ENCODE assay signal across 9 mouse cellular contexts in genomic region chr3:158561256-158561986, GRCm38 (mm10). TPM values are rescaled to one million over a fixed set of nuclear protein-coding genes. Genes with fewer than 3 reads are reported as not detected.
A peak's percentile ranks its signal among the peaks of the same experiment; 100 is the strongest.
DNase-seq lines count a peak whose midpoint lies in the region; ATAC-seq lines count a peak whose summit lies in the region.
"Had no signal": no experiment of that assay in that cellular context is flagged by ENCODE, and none has a peak within 500 bp of the region (broad histone marks: within the 10 kb centered on the region; RNA-seq: fewer than 3 reads in every experiment).

No protein-coding gene starts in this region.

- WGBS in kidney, embryonic 16.5 days, result under 1% methylated on average over 39 of the region's 55 CpGs
- WGBS in midbrain, embryonic 13.5 days, result under 1% methylated on average over 55 of the region's 55 CpGs

- H3K4me1 ChIP-seq in kidney, embryonic 16.5 days (ENCODE audit: insufficient read depth, low read length), result peaks cover 25% of the 10 kb centered on the region
- peaks cover 17% of the 10 kb centered on the region for H3K4me1 ChIP-seq in midbrain, embryonic 13.5 days (replicated peaks)

- H3K27ac ChIP-seq in kidney, embryonic 16.5 days (ENCODE audit: low read length), result no peak overlapping the region
- H3K27ac ChIP-seq in midbrain, embryonic 13.5 days, result peak overlapping the region; percentile 92
- H3K27ac ChIP-seq: macrophage had no signal

- H3K9ac ChIP-seq in kidney, embryonic 16.5 days (replicated peaks; ENCODE audit: low read length), result peak overlapping the region; percentile 61
- H3K9ac ChIP-seq in midbrain, embryonic 13.5 days (replicated peaks), result peak overlapping the region; percentile 93

- H3K36me3 ChIP-seq in kidney, embryonic 16.5 days (ENCODE audit: insufficient read depth, low read length), result no peaks in the 10 kb centered on the region
- no peaks in the 10 kb centered on the region for H3K36me3 ChIP-seq in midbrain, embryonic 13.5 days

- peak overlapping the region; percentile 64 for H3K4me3 ChIP-seq in kidney, embryonic 16.5 days (ENCODE audit: low read length)
- H3K4me3 ChIP-seq in midbrain, embryonic 13.5 days (replicated peaks), result peak overlapping the region; percentile 85

- H3K4me2 ChIP-seq in kidney, embryonic 16.5 days (replicated peaks; ENCODE audit: low read depth, low read length), result peak overlapping the region; percentile 99
- peak overlapping the region; percentile 83 for H3K4me2 ChIP-seq in midbrain, embryonic 13.5 days (replicated peaks)

- H3K9me3 ChIP-seq in kidney, embryonic 16.5 days (ENCODE audit: low read length), result no peaks in the 10 kb centered on the region
- H3K9me3 ChIP-seq in midbrain, embryonic 13.5 days, result no peaks in the 10 kb centered on the region

- H3K27me3 ChIP-seq in kidney, embryonic 16.5 days (ENCODE audit: insufficient read depth, low read length), result peaks cover 44% of the 10 kb centered on the region
- peaks cover 11% of the 10 kb centered on the region; the same call in 1 of the 2 replicates for H3K27me3 ChIP-seq in midbrain, embryonic 13.5 days

- peak; percentile 77 for ATAC-seq in kidney, embryonic 16.5 days (ENCODE audit: low FRiP score, low TSS enrichment)
- ATAC-seq in midbrain, embryonic 13.5 days, result peak; percentile 84
- no peak for ATAC-seq in inflammation-experienced regulatory T-cells, adult 6 months

- DNase-seq in kidney, adult 18-20 months, result no peak
- DNase-seq in cerebellum, postnatal 36 days, result peak; percentile 38 to 39
- DNase-seq in frontal cortex, adult 2 months (ENCODE audit: extremely low spot score in 1 of 2, low spot score in 1 of 2), result peak; percentile 11 to 62
- peak; percentile 49 to 56 for DNase-seq in layer of hippocampus, postnatal 25 days (ENCODE audit: extremely low spot score in 1 of 2, low spot score in 1 of 2)
- DNase-seq in telencephalon, adult 2 months (ENCODE audit: low read depth, low spot score), result peak; percentile 43

RNA-seq across cellular contexts. Expression of gene Lrrc7, which starts 0.6 kb away (rescaled TPM):
- 0.15 TPM in 2 replicates for polyA plus RNA-seq in kidney, embryonic 16.5 days (2015; fragmentation: Nextera tagmentation; extraction: Ambion mirVana)
- polyA plus RNA-seq in frontal cortex, adult 2 months (2012; rRNA removed), result 19.6 and 19.9 TPM in 2 replicates
- 100 to 1,000 TPM; 101 to 138 TPM for total RNA-seq in layer of hippocampus, postnatal 25 days (2021)
- 8.3 and 9.2 TPM in 2 replicates for polyA plus RNA-seq in midbrain, embryonic 13.5 days (2015; fragmentation: Nextera tagmentation; extraction: Ambion mirVana)
- polyA plus RNA-seq in inflammation-experienced regulatory T-cells, adult 6 months (2017; shearing (Covaris generic)), result under 1 TPM in 1 of 3 experiments, not detected in 2; 0.42 TPM
- polyA plus RNA-seq: macrophage had no signal
